ENCODE assay signal across 8 mouse cellular contexts in genomic region chr3:89912543-89913391, GRCm38 (mm10). TPM values are rescaled to one million over a fixed set of nuclear protein-coding genes. Genes with fewer than 3 reads are reported as not detected.
A peak's percentile ranks its signal among the peaks of the same experiment; 100 is the strongest.
DNase-seq lines count a peak whose midpoint lies in the region; ATAC-seq lines count a peak whose summit lies in the region.

Gene Il6ra, minus strand, starts transcription at chr3:89913196.

- peaks cover 16% of the 10 kb centered on the region for H3K4me1 ChIP-seq in hindbrain, embryonic 12.5 days

- H3K9ac ChIP-seq in hindbrain, embryonic 12.5 days: peak within 1 kb of the TSS; percentile 61

- ATAC-seq in hindbrain, embryonic 12.5 days (ENCODE audit: low FRiP score): peak; percentile 73

- no peaks in the 10 kb centered on the region for H3K36me3 ChIP-seq in hindbrain, embryonic 12.5 days

- peaks cover 45% of the 10 kb centered on the region for H3K27me3 ChIP-seq in hindbrain, embryonic 12.5 days

- H3K9me3 ChIP-seq in hindbrain, embryonic 12.5 days (replicated peaks): no peaks in the 10 kb centered on the region

- peak; percentile 88 for DNase-seq in MN1 (ENCODE audit: low spot score)
- peak; percentile 49 for DNase-seq in cerebellum, adult 9-10 months
- DNase-seq in frontal cortex, postnatal 14 days (ENCODE audit: low spot score in 2 of 2): peak; percentile 59 to 65
- peak; percentile 73 to 82 for DNase-seq in layer of hippocampus, postnatal 14 days (ENCODE audit: low spot score in 2 of 2)
- DNase-seq in lung, postnatal 10 days: peak; percentile 93
- peak; percentile 67 for DNase-seq in ovary, postnatal 14 days (ENCODE audit: low spot score)
- DNase-seq in thymus, postnatal 10 days (ENCODE audit: low spot score in 2 of 2): peak; percentile 34 to 39

- no peak within 1 kb of the TSS for H3K27ac ChIP-seq in hindbrain, embryonic 12.5 days

- H3K4me2 ChIP-seq in hindbrain, embryonic 12.5 days (replicated peaks): peak within 1 kb of the TSS; percentile 99

- 1% methylated on average over 65 of the region's 75 CpGs for WGBS in hindbrain, embryonic 12.5 days

- peak within 1 kb of the TSS; percentile 51 for H3K4me3 ChIP-seq in hindbrain, embryonic 12.5 days

RNA-seq across cellular contexts. Expression of gene Il6ra, which starts in this region (rescaled TPM):
- polyA plus RNA-seq in hindbrain, embryonic 12.5 days (2016; fragmentation: Nextera tagmentation; extraction: Ambion mirVana): 0.66 and 1.2 TPM in 2 replicates
- total RNA-seq in layer of hippocampus, postnatal 14 days (2021): 1 to 10 TPM; 5.0 to 6.1 TPM

Comparison
In these comparisons a context has a peak if more than half of its experiments do, and no peak if none do; other contexts are left out.
1. DNase-seq: peak in every context shown above with its lines; median percentile 93 in lung, postnatal 10 days; 88 in MN1; 78 in layer of hippocampus, postnatal 14 days; 67 in ovary, postnatal 14 days; 62 in frontal cortex, postnatal 14 days; 49 in cerebellum, adult 9-10 months; 36 in thymus, postnatal 10 days.